Mouse (Mus musculus) erythroblast, embryonic 14.5 days (primary cell): ENCODE measurements around the gene Bach2.

Experiments
- GATA1 ChIP-seq: IDR thresholded peaks from 2 replicates; pipeline ENCODE4 v1.6.1; 2012; ENCODE audit warnings: low read length, inconsistent platforms, mixed read lengths
- TAL1 ChIP-seq: IDR thresholded peaks from 3 replicates; pipeline ENCODE4 v1.6.1; 2012; ENCODE audit warnings: low read length, inconsistent platforms, mixed read lengths

DNA sequence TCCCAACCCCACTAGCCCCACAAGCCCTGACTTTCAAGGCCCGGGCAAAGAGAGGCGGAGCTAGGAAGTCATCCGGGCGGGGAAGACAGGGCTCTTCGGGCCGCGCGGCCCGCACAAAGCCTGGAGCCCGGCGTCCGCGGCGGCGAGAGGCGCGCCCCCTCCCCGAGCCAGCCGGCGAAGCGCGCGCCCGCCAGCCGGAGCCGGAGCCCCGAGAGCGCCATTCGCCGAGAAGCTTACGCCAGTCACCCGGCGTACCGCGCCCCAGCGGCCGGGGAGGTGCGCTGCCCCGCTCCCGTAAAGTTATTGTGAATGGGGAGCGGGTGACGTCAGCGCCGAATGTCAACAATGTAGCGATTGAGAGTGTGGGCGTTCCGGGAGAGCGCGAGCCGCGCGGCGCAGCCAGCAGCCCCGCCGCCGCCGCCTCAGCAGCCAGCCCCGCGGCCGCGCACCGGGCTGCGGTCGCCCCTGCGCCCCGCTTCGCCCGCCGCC lies at the start of gene Bach2:
- TF ChIP-seq GATA1 (no peak), TAL1 (no peak)
